ENCODE assay signal across 8 mouse cellular contexts in the genomic region with DNA sequence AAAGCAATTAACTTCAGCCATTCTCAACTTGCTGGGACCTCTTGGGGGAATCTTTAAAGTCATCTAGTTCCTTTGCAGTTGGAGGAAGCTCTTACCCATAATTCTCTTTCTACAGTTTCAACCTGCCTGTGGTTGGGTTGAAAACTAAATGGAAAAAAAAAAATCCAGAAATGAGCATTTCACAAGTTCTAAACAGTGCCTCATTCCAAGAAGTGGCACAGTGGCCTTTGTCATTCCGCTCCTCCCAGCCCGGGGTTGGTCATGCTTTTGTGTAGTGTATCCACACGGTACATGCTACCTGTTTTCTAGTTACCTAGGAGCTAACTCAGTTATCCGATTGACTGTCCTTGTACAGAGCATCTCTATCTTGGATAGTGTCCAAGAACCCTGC.
DNase-seq lines count a peak whose midpoint lies in the region; ATAC-seq and TF ChIP-seq lines count a peak whose summit lies in the region.

No protein-coding gene starts in this region.

- intact Hi-C loops in heart, postnatal 10 days (cut with DNase I), result loop anchor here (1.0 to 10.0 kb wide), 4 partner anchors 31 to 639 kb away; no protein-coding TSS in a partner anchor

- no peaks in the 10 kb centered on the region for H3K27me3 ChIP-seq in heart, embryonic 14.5 days (ENCODE audit: control insufficient read depth, insufficient read depth, low read length)
- H3K27me3 ChIP-seq in lung, postnatal 0 days (replicated peaks; ENCODE audit: insufficient read depth, low read length), result no peaks in the 10 kb centered on the region
- H3K27me3 ChIP-seq in liver, embryonic 14.5 days (ENCODE audit: control insufficient read depth, insufficient read depth, low read length), result no peaks in the 10 kb centered on the region
- no peaks in the 10 kb centered on the region for H3K27me3 ChIP-seq in stomach, postnatal 0 days (ENCODE audit: control insufficient read depth, insufficient read depth, low read length)

- no peak for TF ChIP-seq CTCF in lung, postnatal 0 days (IDR thresholded peaks at IDR 0.05)
- TF ChIP-seq CTCF in liver, embryonic 14.5 days (IDR thresholded peaks at IDR 0.05; ENCODE audit: low read depth), result no peak
- TF ChIP-seq CTCF in stomach, postnatal 0 days (IDR thresholded peaks at IDR 0.05; ENCODE audit: low read depth), result no peak

- DNase-seq in heart, postnatal 10 days, result no peak
- no peak for DNase-seq in lung, postnatal 0 days (ENCODE audit: low spot score)
- DNase-seq in lung, postnatal 4 days, result no peak
- DNase-seq in liver, embryonic 14.5 days (ENCODE audit: low read depth in 3 of 3, low spot score in 3 of 3), result no peak
- DNase-seq in stomach, postnatal 0 days (ENCODE audit: low spot score), result peak; percentile 31
- no peak for DNase-seq in adrenal gland, postnatal 14 days
- DNase-seq in cerebellum, adult 11 months, result no peak

- H3K4me1 ChIP-seq in heart, embryonic 14.5 days (ENCODE audit: control insufficient read depth in 2 of 2, insufficient read depth in 2 of 2, low read length in 2 of 2), result peaks cover 11 to 13% of the 10 kb centered on the region in 2 experiments; a peak in 3 of 4 replicates
- peaks cover 7% of the 10 kb centered on the region; the same call in 1 of the 2 replicates for H3K4me1 ChIP-seq in lung, postnatal 0 days (ENCODE audit: insufficient read depth, low read depth, low read length)
- H3K4me1 ChIP-seq in liver, embryonic 14.5 days (replicated peaks; ENCODE audit: control insufficient read depth in 2 of 2, insufficient read depth in 2 of 2, low read length in 1 of 2), result peaks cover 35 to 39% of the 10 kb centered on the region in 2 experiments
- H3K4me1 ChIP-seq in stomach, postnatal 0 days (replicated peaks; ENCODE audit: control insufficient read depth, insufficient read depth), result no peaks in the 10 kb centered on the region

- WGBS in heart, embryonic 14.5 days, result 91% methylated on average over 4 of the region's 4 CpGs
- 72% methylated on average over 4 of the region's 4 CpGs for WGBS in lung, postnatal 0 days
- 88% methylated on average over 4 of the region's 4 CpGs for WGBS in liver, embryonic 14.5 days (ENCODE audit: insufficient replicate concordance)
- 66% methylated on average over 4 of the region's 4 CpGs for WGBS in stomach, postnatal 0 days

- no peak overlapping the region for H3K4me2 ChIP-seq in heart, embryonic 14.5 days (ENCODE audit: low read length)
- no peak overlapping the region for H3K4me2 ChIP-seq in lung, postnatal 0 days (replicated peaks; ENCODE audit: low read depth, low read length)
- no peak overlapping the region for H3K4me2 ChIP-seq in liver, embryonic 14.5 days (ENCODE audit: low read depth)
- no peak overlapping the region for H3K4me2 ChIP-seq in stomach, postnatal 0 days (replicated peaks; ENCODE audit: low read depth)

- H3K36me3 ChIP-seq in heart, embryonic 14.5 days (ENCODE audit: control insufficient read depth, insufficient read depth, low read length), result no peaks in the 10 kb centered on the region
- no peaks in the 10 kb centered on the region for H3K36me3 ChIP-seq in lung, postnatal 0 days (ENCODE audit: insufficient read depth, low read length)
- no peaks in the 10 kb centered on the region for H3K36me3 ChIP-seq in liver, embryonic 14.5 days (replicated peaks; ENCODE audit: control insufficient read depth, insufficient read depth, low read depth)
- no peaks in the 10 kb centered on the region for H3K36me3 ChIP-seq in stomach, postnatal 0 days (ENCODE audit: control insufficient read depth, insufficient read depth, low read length)

- ATAC-seq in heart, embryonic 14.5 days (ENCODE audit: insufficient number of reproducible peaks, insufficient read depth, low FRiP score, low read depth), result no peak
- ATAC-seq in lung, postnatal 0 days, result no peak
- ATAC-seq in liver, embryonic 14.5 days (ENCODE audit: insufficient read depth), result no peak
- no peak; the same call in 1 of the 2 replicates for ATAC-seq in stomach, postnatal 0 days (ENCODE audit: low FRiP score, low TSS enrichment)

- no peak for TF ChIP-seq EP300 in lung, postnatal 0 days (IDR thresholded peaks at IDR 0.05)
- TF ChIP-seq EP300 in liver, embryonic 14.5 days (IDR thresholded peaks at IDR 0.05; ENCODE audit: low read depth), result no peak
- no peak for TF ChIP-seq EP300 in stomach, postnatal 0 days (optimal IDR thresholded peaks at IDR 0.05)

- H3K4me3 ChIP-seq in heart, embryonic 14.5 days (ENCODE audit: control insufficient read depth in 1 of 2, insufficient read depth in 1 of 2, low read depth in 1 of 2, low read length in 2 of 2), result no peak overlapping the region
- H3K4me3 ChIP-seq in lung, postnatal 0 days (ENCODE audit: low read depth, low read length), result no peak overlapping the region
- no peak overlapping the region for H3K4me3 ChIP-seq in liver, embryonic 14.5 days (ENCODE audit: insufficient read depth in 1 of 2, low read depth in 2 of 2, low read length in 2 of 2)
- no peak overlapping the region for H3K4me3 ChIP-seq in stomach, postnatal 0 days (ENCODE audit: low read depth, low read length)

- H3K9ac ChIP-seq in heart, embryonic 14.5 days (ENCODE audit: low read length), result no peak overlapping the region
- H3K9ac ChIP-seq in lung, postnatal 0 days (replicated peaks; ENCODE audit: low read depth), result no peak overlapping the region
- H3K9ac ChIP-seq in liver, embryonic 14.5 days (replicated peaks), result no peak overlapping the region
- H3K9ac ChIP-seq in stomach, postnatal 0 days (ENCODE audit: low read length), result no peak overlapping the region

- H3K27ac ChIP-seq in heart, embryonic 14.5 days (replicated peaks in 1 of 2; ENCODE audit: control insufficient read depth in 1 of 2, insufficient read depth in 1 of 2, low read depth in 2 of 2, low read length in 2 of 2), result peak overlapping the region; percentile 52 to 74
- peak overlapping the region; percentile 73 for H3K27ac ChIP-seq in lung, postnatal 0 days (ENCODE audit: low read length)
- peak overlapping the region; percentile 58 for H3K27ac ChIP-seq in liver, embryonic 14.5 days
- H3K27ac ChIP-seq in stomach, postnatal 0 days (replicated peaks), result peak overlapping the region; percentile 73

- no peaks in the 10 kb centered on the region for H3K9me3 ChIP-seq in heart, embryonic 14.5 days (ENCODE audit: control insufficient read depth, low read length)
- no peaks in the 10 kb centered on the region for H3K9me3 ChIP-seq in lung, postnatal 0 days (ENCODE audit: low read length)
- H3K9me3 ChIP-seq in liver, embryonic 14.5 days (ENCODE audit: control insufficient read depth, low read length), result no peaks in the 10 kb centered on the region
- no peaks in the 10 kb centered on the region for H3K9me3 ChIP-seq in stomach, postnatal 0 days (ENCODE audit: control insufficient read depth, low read length)
